Mouse (Mus musculus): ENCODE results near the gene Csgalnact2. TPM values are rescaled to one million over a fixed set of nuclear protein-coding genes. Genes with fewer than 3 reads are reported as not detected.

The Csgalnact2 gene
- polyA plus RNA-seq, 1 experiment: 7.1 TPM

GRCm38 (mm10) chr6:118082384-118082783 lies 56.6 kb downstream of the Csgalnact2 start:
- no peaks in the 10 kb centered on the region for H3K9me3 ChIP-seq (replicated peaks; ENCODE audit: control insufficient read depth, insufficient read depth, low read length, poor library complexity, severe bottlenecking)
- no peak overlapping the region for H3K9ac ChIP-seq (ENCODE audit: low read depth, poor library complexity, severe bottlenecking)
- H3K27me3 ChIP-seq (ENCODE audit: control insufficient read depth, insufficient read depth, low read length, poor library complexity, severe bottlenecking): no peaks in the 10 kb centered on the region
- no peak overlapping the region for H3K4me3 ChIP-seq (ENCODE audit: low read depth, low read length)
- no peak for TF ChIP-seq CTCF (IDR thresholded peaks at IDR 0.05; ENCODE audit: low read depth, low read length)
- no peak for TF ChIP-seq POLR2A (IDR thresholded peaks at IDR 0.05; ENCODE audit: insufficient read depth, low read length)
- no peak for TF ChIP-seq EP300 (IDR thresholded peaks at IDR 0.05; ENCODE audit: insufficient read depth, low read depth, low read length)
- no peak overlapping the region for H3K27ac ChIP-seq (ENCODE audit: insufficient read depth, low read length)
- H3K4me1 ChIP-seq (ENCODE audit: control insufficient read depth, insufficient read depth, low read length): no peaks in the 10 kb centered on the region
- H3K36me3 ChIP-seq (ENCODE audit: control insufficient read depth, insufficient read depth, low read length, poor library complexity, severe bottlenecking): no peaks in the 10 kb centered on the region

DNA sequence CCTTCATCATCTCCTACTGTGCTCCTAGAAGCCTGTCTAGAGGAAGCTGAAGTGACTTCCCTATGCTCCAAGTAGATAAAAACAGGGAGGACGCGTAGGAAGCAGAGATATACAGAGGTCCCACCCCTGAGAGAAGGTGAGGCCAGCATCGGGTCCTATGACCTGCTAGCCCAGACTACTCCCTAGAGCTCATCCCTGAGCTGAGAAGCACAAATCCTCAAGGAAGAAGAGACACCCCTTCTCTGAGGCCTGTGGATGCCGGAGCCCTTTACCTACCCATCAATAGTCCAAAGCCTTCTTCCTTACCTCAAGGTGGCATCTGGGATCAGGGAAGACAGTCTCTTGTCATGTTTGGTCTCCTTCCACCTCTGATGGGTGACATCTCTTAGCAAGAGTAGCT lies 58.2 kb downstream of the Csgalnact2 start:
- Histone ChIP-seq H3K4me3 (ENCODE audit: low read depth, low read length) (no peak overlapping the region), H3K9me3 (replicated peaks; ENCODE audit: control insufficient read depth, insufficient read depth, low read length, poor library complexity, severe bottlenecking) (no peaks in the 10 kb centered on the region), H3K9ac (ENCODE audit: low read depth, poor library complexity, severe bottlenecking) (no peak overlapping the region), H3K36me3 (ENCODE audit: control insufficient read depth, insufficient read depth, low read length, poor library complexity, severe bottlenecking) (no peaks in the 10 kb centered on the region), H3K27me3 (ENCODE audit: control insufficient read depth, insufficient read depth, low read length, poor library complexity, severe bottlenecking) (no peaks in the 10 kb centered on the region), H3K4me1 (ENCODE audit: control insufficient read depth, insufficient read depth, low read length) (no peaks in the 10 kb centered on the region), H3K27ac (ENCODE audit: insufficient read depth, low read length) (no peak overlapping the region)
- TF ChIP-seq POLR2A (IDR thresholded peaks at IDR 0.05; ENCODE audit: insufficient read depth, low read length) (no peak), CTCF (IDR thresholded peaks at IDR 0.05; ENCODE audit: low read depth, low read length) (no peak), EP300 (IDR thresholded peaks at IDR 0.05; ENCODE audit: insufficient read depth, low read depth, low read length) (no peak)

DNA sequence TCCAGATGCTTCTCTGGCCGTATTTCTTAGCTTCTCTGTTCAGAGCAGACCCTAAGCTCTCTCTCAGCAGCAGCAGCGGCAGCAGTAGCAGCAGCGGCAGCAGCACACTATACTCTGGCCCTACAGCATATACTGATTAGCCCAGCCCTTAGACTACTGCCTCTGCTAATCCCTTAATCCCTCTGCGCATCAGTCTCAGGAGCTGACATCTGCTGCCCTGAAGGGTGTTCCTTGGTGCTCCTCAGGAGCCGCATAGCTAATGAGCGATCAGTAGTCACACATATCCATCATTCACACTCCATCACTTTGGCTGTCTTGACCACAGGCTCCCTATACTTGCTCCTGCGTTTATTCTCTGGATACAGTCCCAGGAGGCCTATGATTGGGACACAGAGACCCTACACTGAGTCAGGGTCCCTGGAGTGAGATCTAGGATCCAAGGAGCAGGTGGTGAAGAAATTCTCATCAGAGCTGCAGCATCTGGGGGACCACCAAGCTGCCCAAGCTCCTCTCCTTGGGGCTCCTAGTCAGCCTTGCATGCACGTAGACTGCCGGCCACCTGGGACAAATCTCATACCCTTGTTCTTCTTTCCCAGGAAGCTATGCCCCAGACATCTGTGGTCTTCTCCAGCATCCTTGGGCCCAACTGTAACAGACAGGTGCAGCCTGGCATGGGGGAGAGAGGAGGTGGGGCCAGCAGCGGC lies 59.0 kb downstream of the Csgalnact2 start:
- Histone ChIP-seq H3K9ac (ENCODE audit: low read depth, poor library complexity, severe bottlenecking) (no peak overlapping the region), H3K36me3 (ENCODE audit: control insufficient read depth, insufficient read depth, low read length, poor library complexity, severe bottlenecking) (no peaks in the 10 kb centered on the region), H3K27me3 (ENCODE audit: control insufficient read depth, insufficient read depth, low read length, poor library complexity, severe bottlenecking) (no peaks in the 10 kb centered on the region), H3K27ac (ENCODE audit: insufficient read depth, low read length) (no peak overlapping the region), H3K4me3 (ENCODE audit: low read depth, low read length) (no peak overlapping the region), H3K9me3 (replicated peaks; ENCODE audit: control insufficient read depth, insufficient read depth, low read length, poor library complexity, severe bottlenecking) (no peaks in the 10 kb centered on the region), H3K4me1 (ENCODE audit: control insufficient read depth, insufficient read depth, low read length) (no peaks in the 10 kb centered on the region)
- TF ChIP-seq POLR2A (IDR thresholded peaks at IDR 0.05; ENCODE audit: insufficient read depth, low read length) (no peak), EP300 (IDR thresholded peaks at IDR 0.05; ENCODE audit: insufficient read depth, low read depth, low read length) (no peak), CTCF (IDR thresholded peaks at IDR 0.05; ENCODE audit: low read depth, low read length) (no peak)

DNA sequence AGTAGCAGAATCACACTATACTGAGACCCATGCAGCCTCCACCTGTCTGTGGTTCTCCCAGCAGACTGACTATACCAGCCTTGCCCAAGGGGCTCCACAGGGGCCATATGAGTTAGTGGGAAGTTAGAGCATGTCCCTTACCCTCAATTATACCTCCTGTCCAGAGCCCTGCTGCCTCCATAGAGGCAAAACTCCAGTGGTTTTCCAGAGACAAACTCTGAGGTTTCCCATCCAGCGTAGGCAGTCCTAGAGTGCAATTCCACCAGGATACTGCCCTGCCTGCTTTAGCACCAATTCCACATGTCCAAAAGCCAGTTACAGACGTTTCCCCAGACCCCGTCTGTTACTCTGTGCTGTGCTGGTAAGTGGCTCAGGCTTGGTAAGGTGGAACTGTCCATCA lies 59.6 kb downstream of the Csgalnact2 start:
- no peaks in the 10 kb centered on the region for H3K4me1 ChIP-seq (ENCODE audit: control insufficient read depth, insufficient read depth, low read length)
- no peak overlapping the region for H3K4me3 ChIP-seq (ENCODE audit: low read depth, low read length)
- H3K36me3 ChIP-seq (ENCODE audit: control insufficient read depth, insufficient read depth, low read length, poor library complexity, severe bottlenecking): no peaks in the 10 kb centered on the region
- H3K27ac ChIP-seq (ENCODE audit: insufficient read depth, low read length): no peak overlapping the region
- no peaks in the 10 kb centered on the region for H3K27me3 ChIP-seq (ENCODE audit: control insufficient read depth, insufficient read depth, low read length, poor library complexity, severe bottlenecking)
- no peak overlapping the region for H3K9ac ChIP-seq (ENCODE audit: low read depth, poor library complexity, severe bottlenecking)
- H3K9me3 ChIP-seq (replicated peaks; ENCODE audit: control insufficient read depth, insufficient read depth, low read length, poor library complexity, severe bottlenecking): no peaks in the 10 kb centered on the region
- no peak for TF ChIP-seq CTCF (IDR thresholded peaks at IDR 0.05; ENCODE audit: low read depth, low read length)
- TF ChIP-seq POLR2A (IDR thresholded peaks at IDR 0.05; ENCODE audit: insufficient read depth, low read length): no peak
- TF ChIP-seq EP300 (IDR thresholded peaks at IDR 0.05; ENCODE audit: insufficient read depth, low read depth, low read length): no peak

- Histone ChIP-seq H3K9me3 (replicated peaks; ENCODE audit: control insufficient read depth, insufficient read depth, low read length, poor library complexity, severe bottlenecking) (no peaks in the 10 kb centered on the region), H3K36me3 (ENCODE audit: control insufficient read depth, insufficient read depth, low read length, poor library complexity, severe bottlenecking) (no peaks in the 10 kb centered on the region), H3K4me1 (ENCODE audit: control insufficient read depth, insufficient read depth, low read length) (no peaks in the 10 kb centered on the region), H3K27ac (ENCODE audit: insufficient read depth, low read length) (no peak overlapping the region), H3K9ac (ENCODE audit: low read depth, poor library complexity, severe bottlenecking) (no peak overlapping the region), H3K27me3 (ENCODE audit: control insufficient read depth, insufficient read depth, low read length, poor library complexity, severe bottlenecking) (no peaks in the 10 kb centered on the region), H3K4me3 (ENCODE audit: low read depth, low read length) (no peak overlapping the region)
- TF ChIP-seq POLR2A (IDR thresholded peaks at IDR 0.05; ENCODE audit: insufficient read depth, low read length): no peak
- no peak for TF ChIP-seq EP300 (IDR thresholded peaks at IDR 0.05; ENCODE audit: insufficient read depth, low read depth, low read length)
- TF ChIP-seq CTCF (IDR thresholded peaks at IDR 0.05; ENCODE audit: low read depth, low read length): no peak
These were observed 60.2 kb downstream of the Csgalnact2 start for GRCm38 (mm10) chr6:118078751-118079150.

GRCm38 (mm10) chr6:118077421-118077820 lies 61.5 kb downstream of the Csgalnact2 start:
- Histone ChIP-seq H3K9me3 (replicated peaks; ENCODE audit: control insufficient read depth, insufficient read depth, low read length, poor library complexity, severe bottlenecking) (no peaks in the 10 kb centered on the region), H3K9ac (ENCODE audit: low read depth, poor library complexity, severe bottlenecking) (no peak overlapping the region), H3K27ac (ENCODE audit: insufficient read depth, low read length) (no peak overlapping the region), H3K27me3 (ENCODE audit: control insufficient read depth, insufficient read depth, low read length, poor library complexity, severe bottlenecking) (no peaks in the 10 kb centered on the region), H3K36me3 (ENCODE audit: control insufficient read depth, insufficient read depth, low read length, poor library complexity, severe bottlenecking) (no peaks in the 10 kb centered on the region), H3K4me3 (ENCODE audit: low read depth, low read length) (no peak overlapping the region), H3K4me1 (ENCODE audit: control insufficient read depth, insufficient read depth, low read length) (no peaks in the 10 kb centered on the region)
- TF ChIP-seq EP300 (IDR thresholded peaks at IDR 0.05; ENCODE audit: insufficient read depth, low read depth, low read length) (no peak), POLR2A (IDR thresholded peaks at IDR 0.05; ENCODE audit: insufficient read depth, low read length) (no peak), CTCF (IDR thresholded peaks at IDR 0.05; ENCODE audit: low read depth, low read length) (no peak)
